Mouse (Mus musculus) cerebellum, adult 2 months (tissue): Measurements from ENCODE around the gene Hand2.

ENCODE experiments used
- CTCF ChIP-seq: fragments of 200-500 bp; IDR thresholded peaks from 2 replicates; pipeline ENCODE4 v1.5.1; 2011; ENCODE audit warnings: low read depth, mild to moderate bottlenecking, control low read depth, low read length, moderate library complexity, borderline replicate concordance; ENCODE audit not compliant: insufficient read depth
- POLR2A ChIP-seq: fragments of 200-500 bp; IDR thresholded peaks from 2 replicates; pipeline ENCODE4 v1.6.1; 2011; ENCODE audit warnings: low read length, control low read depth, borderline replicate concordance; ENCODE audit not compliant: insufficient read depth

DNA sequence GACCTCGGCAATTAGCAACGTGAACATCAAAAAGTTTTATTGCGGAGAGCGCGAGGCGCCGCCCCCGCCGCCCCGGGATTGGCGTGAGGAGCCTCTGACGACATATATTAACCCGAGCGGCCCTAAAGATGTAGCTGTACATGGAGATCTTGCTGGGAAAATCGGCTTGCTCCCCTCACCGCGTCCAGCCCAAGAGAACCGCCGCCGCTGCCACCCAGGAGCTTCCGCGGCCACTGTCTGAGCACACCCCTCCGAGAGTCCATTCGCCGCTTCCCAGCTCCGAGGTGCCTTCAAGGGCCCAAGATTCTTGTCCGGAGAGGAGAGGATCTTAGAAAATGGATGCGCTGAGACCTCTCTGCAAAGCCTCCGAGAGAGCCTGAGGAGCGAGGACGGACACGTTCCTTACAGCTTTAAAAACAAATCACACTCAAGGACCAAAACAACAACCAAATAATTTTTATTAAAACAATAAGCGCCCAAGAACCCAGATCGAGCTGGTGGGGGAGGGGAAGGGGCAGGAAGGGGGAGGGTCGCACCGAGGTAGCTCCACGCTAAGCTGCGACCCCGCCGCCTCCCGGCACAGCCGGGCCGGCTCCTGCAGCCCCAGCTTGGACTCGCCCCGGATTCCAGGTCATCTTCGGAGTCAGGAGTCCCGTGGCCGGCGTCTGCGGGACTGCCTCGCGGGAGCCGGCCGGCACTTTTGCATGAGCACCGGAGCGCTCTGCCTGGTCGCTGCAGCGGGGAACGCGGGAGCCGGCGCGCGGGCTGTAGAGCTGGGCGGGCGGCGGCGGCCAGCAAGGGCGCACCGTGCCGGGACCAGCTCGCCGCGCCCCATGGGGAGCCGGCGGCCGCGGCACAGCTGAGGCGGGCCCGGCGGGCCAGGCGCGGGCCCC, at the start of gene Hand2:
- TF ChIP-seq CTCF, result no peak
- no peak for TF ChIP-seq POLR2A
